Mouse (Mus musculus) urinary bladder, postnatal 4 days (tissue): ENCODE results near the gene Phyhipl.

Experiments
- DNase-seq, 2 experiments: peaks; one replicate each; pipeline ENCODE4 v3.0.0; 2021 to 2022; ENCODE audit warnings: low spot score in 2 of 2

Phyhipl gene

DNA sequence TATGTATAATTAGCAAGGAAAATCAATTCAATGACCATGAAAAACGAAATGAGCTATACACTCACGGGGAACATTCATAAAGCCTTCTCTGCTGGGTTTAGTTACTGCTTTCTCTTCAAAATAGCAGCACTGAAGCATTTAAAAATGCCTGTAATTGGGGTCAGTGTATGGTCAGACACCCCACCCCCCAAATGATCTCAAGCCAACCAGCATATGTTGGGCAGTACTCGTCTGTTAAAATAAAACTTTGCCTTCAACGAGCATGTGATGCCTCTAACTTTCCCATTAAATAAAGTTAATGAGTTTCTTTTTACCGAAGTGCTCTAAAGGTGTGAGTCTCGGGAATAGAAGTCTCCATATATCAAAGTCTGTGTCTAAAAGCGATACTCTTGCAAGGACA is at the start of gene Phyhipl:
Gene Phyhipl, minus strand, starts transcription at position 138 of the 400 bp plus-strand sequence.
- DNase-seq, result no peak

DNA sequence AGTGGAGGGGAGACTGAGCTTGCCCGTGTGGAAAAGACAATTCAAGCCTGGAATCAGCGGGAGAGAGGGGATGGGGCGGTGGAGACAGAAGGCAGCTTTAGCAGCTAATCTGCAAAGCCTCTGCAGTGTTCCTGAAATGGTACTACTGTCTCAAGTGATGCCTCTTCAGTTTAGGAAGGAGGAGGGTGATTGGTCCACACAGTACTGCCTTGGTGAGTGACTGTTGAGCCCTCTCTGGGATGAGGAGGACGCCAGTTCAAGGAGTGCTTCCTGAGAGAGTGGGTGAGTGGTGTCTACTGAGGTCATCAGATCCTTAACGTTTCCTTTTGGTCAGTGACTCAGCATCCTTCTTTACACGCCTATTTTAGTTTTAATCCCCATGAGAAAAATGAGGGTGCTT is 47.4 kb upstream of the Phyhipl start:
- no peak for DNase-seq

DNA sequence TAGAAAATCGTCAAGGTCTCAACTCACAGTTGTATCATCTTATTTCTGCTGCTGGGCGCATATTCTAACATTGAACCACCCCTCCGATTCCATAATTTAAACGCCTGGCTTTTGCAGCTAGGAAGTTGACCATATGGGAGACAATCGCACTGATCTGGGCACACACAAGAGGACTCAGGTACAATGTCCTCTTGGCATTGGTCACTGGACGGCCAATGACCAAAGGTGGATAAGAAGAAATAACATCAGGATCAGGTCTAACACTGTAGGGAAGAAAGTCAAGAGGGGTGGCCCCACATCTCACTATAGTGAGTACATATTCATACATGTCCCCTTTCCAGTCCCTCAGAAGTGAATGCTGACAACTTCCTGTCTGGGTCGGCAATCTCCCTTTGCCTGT is 43.8 kb upstream of the Phyhipl start:
- no peak for DNase-seq

DNA sequence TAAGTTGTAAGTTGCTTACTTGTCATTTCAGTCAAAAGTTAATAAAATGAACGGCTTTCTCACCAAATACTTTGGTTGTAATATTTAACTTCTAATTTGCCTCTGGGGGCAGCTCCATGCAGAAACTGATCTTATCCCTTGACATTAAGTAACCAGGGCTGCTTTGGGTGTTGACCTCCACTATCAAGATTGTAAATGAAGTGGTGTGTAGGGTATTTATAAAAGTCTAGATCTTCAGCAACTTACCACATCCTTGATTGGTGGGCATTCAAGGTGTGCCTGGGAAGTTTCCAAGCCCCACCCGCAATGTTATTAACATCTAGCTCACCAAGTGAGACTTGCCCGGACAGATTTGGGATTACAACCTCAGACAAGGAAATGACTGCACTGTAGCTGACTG is 42.2 kb upstream of the Phyhipl start:
- DNase-seq, result no peak

DNA sequence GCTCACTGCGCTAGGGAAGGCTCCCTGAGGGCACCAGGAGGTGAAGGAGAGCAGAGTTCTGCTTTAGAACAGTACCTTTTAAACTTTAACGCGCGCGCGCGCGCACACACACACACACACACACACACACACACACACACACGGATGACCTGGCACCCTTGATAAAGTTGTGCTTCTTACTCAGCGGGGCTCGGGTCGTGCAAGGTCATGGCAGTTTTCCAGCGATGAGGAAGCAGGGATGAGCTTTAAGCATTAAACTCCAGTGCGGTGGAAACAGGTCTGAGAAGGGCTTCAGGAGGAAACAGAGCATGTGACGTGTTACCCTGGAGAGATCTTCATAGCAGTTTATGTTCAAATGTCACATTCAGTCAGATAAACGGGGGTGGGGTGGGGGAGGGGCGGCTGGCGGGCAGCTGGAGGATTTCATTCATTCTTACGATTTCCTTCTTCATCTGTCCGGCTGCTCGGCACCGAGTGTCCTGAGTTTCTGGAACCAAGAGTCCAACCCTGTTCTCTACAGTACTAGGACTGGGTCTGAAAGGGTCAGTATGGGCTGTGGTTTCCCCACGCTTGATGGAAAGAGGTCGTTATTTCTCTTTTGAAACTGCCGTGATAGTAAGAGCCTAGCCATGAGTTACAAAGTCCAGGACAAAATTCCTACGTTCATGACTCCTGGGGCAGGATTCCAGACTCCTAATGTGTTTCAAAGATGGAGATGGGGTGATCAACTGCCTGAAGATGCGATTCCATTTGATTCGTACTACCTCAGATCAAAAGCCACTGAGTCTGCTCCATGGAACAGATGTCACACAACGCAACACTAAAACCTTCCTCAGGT is 41.2 kb upstream of the Phyhipl start:
- no peak for DNase-seq

DNA sequence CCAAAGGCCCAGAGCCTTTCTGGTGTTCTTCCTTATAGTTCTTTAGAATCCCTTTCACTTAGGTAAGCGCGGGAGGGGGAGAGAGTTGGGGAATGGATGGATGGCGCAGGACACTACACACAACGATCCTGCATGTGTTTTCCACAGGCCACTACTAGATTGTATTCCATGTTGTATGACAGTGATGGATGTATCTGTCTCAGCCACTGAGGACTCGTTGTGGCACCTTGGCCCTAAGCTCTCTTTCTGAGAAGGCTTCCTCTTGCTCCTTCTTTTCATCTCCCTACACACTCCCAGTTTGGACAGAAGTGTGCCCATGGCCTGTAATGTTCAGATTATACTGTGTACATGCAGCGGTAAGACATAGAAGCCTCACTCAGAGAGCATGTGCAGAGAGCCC is 33.6 kb upstream of the Phyhipl start:
- DNase-seq, result no peak

DNA sequence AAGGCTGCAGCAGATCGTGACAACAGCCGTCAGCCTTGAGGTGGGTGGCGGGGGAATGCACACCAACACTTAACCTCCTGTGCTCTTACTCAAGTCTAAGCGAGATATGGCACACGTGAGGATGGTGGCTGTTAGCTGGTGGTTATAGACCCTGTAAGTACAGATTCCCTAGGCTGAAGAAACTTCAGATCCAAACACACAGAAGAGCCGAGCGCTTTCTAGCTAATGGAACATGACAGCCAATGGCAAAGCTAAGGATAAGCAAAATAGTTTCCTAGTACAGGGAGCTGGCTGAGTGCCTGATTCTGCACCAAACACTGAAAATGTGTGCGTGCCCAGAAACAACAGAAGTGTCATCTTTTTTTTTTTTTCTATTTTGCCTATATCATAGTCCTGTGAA is 33.1 kb upstream of the Phyhipl start:
- no peak for DNase-seq

DNA sequence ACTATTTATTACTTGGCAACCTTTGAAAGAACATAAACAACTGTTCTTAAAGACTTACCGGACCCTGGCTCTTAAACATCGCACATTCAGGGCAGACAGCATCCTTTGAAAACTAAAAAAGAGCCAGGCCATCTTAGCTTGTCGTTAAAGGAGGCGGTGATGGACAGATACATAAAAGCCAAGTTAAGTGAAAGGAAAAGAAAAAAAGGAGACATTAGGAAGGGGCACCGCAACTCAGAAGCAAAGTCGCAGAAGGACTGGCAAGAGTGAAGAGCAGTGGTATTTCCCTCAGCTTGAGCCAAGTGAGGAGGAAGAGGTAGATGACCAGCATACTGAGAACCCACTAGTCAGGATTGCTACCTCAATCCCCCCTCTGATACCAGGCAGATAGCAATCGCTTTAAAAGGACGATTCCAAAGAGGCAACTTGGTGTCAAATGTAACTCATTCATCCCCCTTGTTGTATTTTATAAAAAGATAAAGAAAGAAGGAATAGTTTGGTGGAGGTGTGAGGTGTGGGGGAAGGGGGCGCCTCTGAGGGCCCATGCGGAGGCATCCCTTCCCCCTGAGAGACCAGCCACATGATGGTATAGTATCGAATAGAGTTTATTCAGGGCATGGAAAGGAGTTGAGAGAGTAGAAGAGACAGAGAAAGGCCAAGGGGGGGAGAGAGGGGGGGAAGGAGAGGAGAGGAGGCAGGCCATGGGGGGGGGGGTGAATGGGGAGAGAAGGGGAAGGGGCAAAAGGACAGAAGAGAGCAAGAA is 31.4 kb upstream of the Phyhipl start:
- no peak for DNase-seq

DNA sequence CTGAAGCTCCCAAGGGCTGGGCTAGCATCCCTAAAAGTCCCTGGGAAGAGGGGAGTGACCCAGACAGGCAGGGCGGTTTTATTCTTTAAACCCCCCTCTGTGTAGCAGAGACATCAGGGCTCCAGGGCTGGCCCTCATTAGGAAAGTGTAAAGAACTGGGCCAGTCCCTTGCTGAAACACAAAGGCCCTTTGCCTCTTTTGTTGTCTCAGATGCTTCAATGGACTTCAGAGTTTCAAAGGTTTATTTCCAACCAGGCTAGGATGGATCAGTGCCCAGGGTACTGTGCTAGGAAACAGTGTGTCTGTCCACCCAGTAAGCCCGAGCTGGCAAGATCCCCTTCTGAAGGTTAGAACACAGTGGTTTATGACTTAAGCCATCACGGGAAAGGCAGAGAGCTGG is 30.7 kb upstream of the Phyhipl start:
- DNase-seq, result no peak

DNA sequence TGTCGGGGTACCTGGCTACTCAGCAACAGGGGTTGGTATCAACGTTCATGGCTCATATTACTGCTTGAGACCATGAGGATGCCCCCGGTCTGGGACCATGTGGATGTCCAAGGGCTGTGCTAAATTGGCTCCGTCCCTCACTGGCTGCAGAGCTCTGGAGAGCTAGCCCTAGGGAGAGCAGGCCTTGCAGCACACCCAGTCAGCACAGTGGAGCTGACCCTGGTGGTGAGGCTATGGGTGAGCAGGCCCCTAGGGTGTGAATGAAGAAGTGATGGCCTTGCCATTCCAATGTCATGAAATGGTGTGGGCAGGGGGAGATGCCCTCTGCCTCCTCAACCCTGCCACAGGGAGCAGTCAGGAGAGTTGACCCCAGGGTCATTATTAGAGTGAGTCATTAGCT is 27.7 kb upstream of the Phyhipl start:
- no peak for DNase-seq

DNA sequence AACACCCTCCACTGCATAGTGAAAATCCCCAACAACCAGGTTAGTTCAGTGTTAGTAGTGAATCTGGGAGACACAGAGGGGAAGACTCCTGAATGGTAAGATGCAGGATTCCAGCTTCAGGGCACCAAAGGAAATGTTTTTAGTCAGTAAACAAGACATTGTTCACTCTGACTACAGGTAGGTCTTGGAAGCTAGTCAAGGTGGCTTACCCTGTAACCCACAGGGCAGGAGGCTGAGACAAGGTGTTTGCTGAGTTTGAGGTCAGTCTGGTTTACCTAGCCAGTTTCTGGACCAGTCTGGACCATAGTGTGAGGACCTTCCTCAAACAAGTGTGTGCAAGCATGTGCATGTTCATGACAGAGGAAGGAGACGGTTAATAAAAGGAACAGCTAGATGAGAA is 22.2 kb upstream of the Phyhipl start:
- DNase-seq, result no peak

DNA sequence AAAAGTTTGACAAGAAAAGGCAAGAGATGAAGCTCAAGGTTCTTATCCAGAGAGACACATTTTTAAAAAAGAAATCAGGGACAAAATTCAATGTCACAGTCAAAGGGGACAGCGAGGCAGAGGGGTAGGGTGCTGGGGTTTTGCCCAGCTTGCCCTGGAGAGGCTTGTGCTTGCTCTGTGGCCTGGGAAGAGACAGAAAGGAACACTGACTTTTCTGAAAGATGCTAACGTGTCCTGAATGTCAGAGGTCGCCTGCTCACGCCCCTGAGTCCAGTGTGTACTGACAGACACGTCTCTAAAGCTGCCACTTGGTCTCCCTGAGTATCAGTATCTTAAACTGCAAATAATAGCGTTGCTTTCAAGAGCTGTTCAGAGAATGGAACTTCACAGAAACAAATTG is 507 bp upstream of the Phyhipl start:
- DNase-seq, result no peak

DNA sequence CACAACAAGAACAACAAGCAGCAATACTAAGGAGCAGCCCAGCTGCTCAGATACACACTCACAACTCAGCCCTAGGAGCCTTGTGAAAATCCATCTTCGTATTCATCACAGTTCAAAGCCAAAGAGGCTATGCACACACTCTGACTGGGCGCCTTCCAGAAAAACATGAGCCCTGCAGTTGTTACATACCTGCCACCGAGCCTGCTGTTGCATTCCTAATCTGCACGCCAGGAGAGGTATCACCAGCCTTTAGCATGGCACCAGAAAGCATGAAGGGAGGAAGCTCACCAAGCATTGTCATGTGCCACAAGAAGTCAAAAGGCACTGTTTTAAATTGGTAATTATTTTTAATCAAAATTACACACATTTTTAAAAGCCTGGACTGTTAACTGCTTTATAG is 1.1 kb downstream of the Phyhipl start:
- DNase-seq, result no peak

DNA sequence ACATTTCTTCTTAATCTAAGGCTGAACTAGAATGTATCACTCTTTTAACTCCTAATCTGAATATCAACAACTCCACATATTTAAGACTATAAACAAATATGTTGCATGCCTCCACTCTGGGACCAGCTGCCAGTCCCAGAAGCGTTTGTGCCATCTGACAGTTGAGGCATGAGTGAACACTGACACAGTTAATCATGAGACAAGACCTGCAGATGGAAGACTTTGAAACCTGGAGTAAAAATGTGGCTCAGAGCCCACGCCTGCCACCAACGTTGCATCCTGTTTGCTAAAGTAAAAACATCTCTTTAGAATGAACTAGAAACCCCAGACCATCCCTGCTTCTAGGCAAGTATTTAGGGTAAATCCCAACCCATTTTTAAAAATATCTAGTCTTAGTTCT is 1.6 kb downstream of the Phyhipl start:
- DNase-seq, result no peak

DNA sequence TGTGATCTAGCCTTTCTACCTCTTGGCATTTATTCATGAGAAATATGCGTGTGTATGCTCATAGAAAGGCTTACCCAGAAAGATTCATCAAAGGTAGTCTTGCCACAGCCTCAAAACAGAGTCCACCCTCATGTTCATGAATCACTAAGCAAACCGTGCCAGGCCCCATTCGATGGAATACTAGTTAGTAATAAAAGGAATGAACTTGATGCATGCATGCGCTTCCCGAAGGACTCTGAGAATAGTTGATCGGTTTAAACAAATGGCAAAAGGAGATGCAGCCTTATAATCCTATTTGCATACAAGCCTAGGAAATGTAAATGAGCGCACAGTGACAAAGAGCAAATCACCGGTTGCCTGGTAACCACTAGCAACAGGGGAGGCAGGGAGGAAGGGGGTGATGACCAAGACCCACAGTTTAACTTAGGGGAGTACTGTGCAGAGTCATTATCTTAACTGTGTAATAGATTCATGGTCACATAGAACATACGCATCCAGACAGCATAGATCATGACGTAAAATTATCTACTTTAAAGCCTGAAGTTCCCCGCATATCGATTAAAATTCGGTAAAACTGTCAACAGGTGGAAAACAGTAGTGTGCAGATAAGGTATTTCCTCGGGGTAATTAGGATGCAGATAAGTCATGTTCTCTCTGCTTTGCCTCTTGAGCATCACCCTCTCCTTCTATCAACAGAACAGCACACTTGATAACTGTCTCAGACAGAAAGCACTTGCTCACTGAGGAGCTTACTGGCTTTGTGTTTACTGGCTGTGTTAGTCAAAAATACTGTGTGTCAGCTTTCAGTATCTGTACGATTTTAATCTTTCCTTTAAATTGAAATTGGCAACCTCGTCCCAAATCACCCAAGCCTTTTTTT is 3.8 kb downstream of the Phyhipl start:
- DNase-seq, result no peak

DNA sequence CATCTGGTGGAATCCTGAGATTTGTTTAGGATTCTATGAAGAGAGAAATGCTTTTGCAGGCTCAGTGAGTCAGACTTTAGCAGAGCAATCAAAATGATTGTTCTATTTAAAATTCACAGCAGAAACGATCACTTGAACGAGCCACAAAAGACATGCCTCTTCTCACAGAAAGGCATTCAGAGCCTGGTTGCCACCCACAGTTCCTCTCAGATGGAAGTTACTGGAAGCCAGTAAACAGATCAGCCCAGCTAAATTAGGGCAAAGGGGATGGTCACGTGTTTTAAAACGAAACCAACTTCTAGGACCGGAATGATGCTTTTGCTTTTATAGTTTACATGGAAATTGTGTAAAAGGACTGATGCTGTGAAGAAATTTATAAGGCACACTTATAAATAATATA is 6.9 kb downstream of the Phyhipl start:
- DNase-seq, result no peak

DNA sequence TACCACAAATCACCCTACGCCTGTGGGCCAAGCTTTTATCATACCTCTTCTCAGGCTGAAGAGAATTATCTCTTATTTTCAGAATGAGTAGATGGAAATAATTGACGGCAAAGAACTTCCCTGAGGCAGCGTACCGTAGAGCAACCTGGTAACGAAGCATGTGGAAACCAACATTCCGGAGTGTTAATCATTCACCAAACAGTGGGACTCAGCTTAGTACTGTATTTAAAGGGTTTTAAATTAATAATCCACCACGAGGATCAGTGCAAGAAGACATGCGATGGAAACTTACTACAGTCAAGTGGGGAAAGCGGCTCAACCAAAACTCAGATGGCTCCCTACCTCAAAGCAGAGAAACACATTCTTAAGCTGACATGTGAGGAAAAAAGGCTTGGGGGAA is 12.6 kb downstream of the Phyhipl start:
- no peak for DNase-seq

DNA sequence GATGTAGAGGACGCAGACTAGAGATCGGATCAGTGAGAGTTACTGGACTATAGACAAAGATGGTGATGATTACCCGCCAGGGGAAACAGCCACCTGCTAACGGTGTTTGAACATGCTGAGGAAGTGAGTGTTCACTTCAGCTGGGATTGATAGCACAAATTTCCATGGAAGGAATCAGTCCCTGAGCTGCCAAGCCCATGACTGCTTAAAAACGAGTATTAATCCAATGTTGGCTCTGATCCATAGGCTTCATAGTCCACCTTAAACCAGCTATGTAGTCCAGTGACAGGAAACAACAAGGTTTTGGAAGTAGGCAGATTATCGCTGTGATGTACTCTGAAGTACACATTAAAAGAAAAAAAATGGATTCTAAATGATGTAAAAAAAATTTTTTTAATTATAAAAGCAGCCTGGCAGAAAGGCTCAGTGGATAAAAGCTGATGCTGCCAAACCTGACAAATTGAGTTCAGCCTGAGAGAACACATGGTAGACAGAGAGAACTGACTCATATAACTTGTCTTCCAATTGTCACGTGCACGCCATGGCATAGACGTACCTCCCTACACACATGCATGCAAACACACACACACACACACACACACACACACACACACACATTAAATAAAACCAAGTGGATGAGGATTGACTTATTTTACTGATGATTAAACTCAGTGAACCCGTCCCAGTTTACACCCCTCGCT is 14.7 kb downstream of the Phyhipl start:
- DNase-seq, result no peak

DNA sequence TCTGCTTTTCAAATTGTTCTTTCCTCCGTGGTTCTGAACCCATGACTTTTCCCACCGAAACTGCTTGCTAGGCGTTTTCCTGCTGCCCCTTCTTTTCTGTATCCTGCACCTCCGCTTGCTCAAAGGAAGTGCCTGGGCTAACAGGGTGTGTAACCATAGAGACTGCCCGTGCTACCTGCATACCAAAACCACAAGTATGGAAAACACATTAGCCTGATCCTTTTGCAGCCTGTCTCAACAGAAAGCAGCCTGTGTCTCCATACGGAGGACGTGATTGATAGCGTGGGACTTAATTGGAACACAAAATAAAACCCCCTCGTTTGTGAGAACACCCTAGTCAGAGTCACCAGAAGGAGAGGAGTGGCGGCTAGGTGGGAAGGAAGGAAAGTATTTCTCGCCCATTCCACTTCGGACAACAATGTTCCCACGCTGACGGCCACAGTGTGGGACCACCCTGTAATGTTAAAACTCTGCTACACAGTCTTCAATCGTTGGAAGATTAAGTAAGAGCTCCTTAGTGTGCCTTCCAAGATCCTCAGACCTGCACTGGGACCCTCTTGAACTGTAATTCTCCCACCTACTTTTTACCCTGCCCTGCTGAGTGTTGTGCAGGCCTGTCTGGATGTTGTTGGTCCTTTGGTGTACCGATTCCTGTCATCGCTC is 15.6 kb downstream of the Phyhipl start:
- DNase-seq, result no peak

DNA sequence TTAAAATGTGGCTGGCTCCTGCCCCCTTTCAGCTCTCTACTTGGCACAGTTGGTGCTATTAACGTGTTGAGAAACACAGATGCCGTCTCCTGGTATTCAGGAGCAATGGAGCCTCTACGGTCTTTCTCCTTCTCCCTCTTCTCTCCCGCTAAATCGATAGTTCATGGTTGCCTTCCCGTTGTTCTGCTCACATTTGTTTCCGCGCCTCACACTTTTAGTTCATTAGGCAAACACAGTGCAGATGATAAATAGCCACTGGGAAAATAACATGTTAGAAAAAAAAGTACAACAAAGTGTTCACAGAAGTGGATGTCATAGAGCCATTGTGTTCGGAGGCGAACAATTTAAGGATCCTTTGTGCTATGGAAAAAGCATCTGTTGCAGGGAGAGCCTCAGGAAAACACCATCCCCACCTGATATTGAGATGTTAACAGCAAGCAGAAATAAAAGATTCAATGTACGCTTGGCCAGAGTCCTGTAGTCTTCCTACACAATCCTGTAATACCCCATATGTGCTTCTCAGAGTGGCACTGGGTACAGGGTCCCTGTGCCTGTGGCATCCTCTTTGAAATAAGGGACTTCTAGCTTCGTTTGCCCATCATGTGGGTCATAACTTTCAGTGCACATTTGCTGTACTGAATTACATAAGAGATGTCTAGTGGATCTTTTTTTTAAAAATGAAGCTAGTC is 18.0 kb downstream of the Phyhipl start:
- DNase-seq, result no peak

DNA sequence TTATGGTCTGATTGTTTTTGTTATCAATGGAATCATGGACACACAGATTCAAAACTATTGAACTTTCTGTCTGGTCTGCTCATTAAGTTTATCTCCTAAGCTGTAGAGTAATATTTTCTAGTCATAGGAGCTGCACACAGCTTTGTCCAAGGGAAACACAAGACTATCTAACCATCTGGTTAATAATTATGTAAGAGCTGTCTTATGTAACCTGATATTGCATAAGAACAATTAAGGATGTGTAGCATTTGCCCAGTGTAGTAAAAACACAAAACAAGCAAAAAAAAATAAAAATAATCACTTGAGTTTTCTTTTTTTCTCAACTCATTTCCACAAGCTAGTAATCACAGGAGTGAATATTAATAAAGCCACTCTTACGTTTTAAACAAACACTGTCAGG is 20.5 kb downstream of the Phyhipl start:
- DNase-seq, result no peak
